Mouse (Mus musculus): ENCODE results near the gene Cd99l2. TPM values are rescaled to one million over a fixed set of nuclear protein-coding genes. Genes with fewer than 3 reads are reported as not detected.
A peak's percentile ranks its signal among the peaks of the same experiment; 100 is the strongest.

The Cd99l2 gene
- polyA plus RNA-seq (2012) = 0.58 and 0.65 TPM in 2 replicates

DNA sequence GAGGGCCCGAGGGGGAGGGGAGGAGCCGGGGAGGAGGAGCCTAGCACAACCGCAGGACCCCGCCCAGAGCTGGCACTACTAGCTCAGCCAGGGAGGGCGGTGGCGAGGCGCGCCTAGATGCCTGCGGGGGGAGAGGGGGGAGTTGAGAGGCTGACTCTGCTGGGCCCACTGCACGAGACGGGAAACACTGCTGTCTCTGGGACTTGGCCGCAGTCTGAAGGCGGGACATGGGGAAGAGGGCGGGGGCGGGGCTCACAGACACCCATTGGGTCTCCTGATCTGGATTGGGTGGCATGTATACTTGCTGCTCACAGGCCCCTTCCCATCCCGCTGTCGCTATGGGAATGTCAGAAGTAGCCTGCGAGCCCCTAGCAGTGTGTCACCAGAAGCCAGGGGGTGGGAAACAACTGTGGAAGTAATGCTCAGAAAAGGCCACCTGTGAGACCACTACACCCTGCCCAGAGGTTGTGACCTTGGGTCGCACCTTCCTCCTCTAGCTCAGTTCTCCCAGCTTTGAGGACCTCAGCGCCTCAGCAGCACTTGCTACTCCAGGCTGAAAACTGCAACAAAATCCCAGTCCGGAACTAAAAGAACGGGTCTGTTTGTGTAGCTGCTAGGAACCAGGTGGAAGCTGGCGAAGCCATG lies at the start of gene Cd99l2:
Cd99l2 (minus strand) TSS at position 216 of the 645 bp plus-strand sequence.
- Histone ChIP-seq H3K4me1 (ENCODE audit: control insufficient read depth) (peaks cover 54% of the 10 kb centered on the region), H3K9me3 (ENCODE audit: control insufficient read depth, low read length) (no peaks in the 10 kb centered on the region), H3K36me3 (ENCODE audit: control insufficient read depth) (peaks cover 14% of the 10 kb centered on the region), H3K27me3 (ENCODE audit: control insufficient read depth) (peaks cover 7% of the 10 kb centered on the region), H3K4me3 (replicated peaks) (peak within 1 kb of the TSS; percentile 81)
- TF ChIP-seq GATA1 (IDR thresholded peaks at IDR 0.05; ENCODE audit: low read length) = no peak
- TF ChIP-seq TAL1 (IDR thresholded peaks at IDR 0.05; ENCODE audit: low read length) = no peak

DNA sequence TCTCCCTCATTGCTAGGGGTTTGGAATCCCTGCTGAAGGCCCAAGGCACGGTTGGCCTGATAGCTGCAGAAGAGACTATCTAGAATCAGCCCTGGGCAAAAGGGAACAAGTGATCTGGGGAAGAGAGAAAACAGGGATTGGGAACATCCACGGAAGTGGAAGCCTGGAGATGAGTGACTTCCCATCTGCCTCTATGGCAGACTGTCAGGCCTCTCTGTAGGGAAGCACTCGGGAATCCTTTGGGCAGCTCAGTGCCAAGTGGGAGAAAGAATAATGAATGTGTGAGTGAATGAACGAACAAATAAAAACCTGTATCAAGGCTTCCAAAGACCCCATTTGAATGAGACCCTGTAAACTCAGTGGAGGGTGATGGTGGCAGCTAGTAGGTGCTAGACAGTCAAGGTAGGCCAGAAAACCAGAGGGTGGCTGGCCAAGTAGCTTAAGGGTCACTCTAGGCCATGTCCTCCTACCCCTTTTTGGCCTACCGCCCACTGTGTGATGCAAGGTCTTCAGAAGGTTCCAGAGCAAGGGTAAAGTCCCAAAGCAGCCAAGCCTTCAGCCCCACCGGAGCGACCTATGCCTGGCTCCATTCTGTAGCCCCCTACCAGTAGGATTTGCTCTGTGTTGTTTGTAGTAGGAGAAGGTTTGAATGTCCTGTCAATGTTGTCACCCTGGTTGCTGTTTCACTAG lies 48.3 kb upstream of the Cd99l2 start:
- TF ChIP-seq GATA1 (IDR thresholded peaks at IDR 0.05; ENCODE audit: low read length) (no peak), TAL1 (IDR thresholded peaks at IDR 0.05; ENCODE audit: low read length) (no peak)
- H3K9me3 ChIP-seq (ENCODE audit: control insufficient read depth, low read length) = no peaks in the 10 kb centered on the region

DNA sequence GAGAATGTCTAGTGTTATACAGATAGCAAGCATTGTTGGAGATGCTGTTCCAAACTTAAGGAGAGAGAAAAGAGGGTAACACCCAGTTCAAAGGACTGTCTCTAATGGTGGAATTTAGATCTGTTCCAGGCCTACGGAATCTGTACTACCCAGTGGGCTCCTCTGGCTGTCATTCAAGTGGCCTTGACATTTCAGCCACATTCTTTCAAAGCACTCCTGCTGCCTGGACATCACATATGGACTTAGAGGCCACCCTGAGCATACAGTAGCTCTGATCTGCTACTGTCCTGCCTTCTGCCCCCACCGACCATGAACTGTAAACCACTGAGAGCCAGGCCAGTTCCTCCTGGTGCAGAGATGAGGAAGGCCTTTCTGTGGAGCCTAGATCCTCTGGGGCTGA lies 45.1 kb upstream of the Cd99l2 start:
- H3K4me1 ChIP-seq (ENCODE audit: control insufficient read depth) = peaks cover 27% of the 10 kb centered on the region
- H3K36me3 ChIP-seq (ENCODE audit: control insufficient read depth) = no peaks in the 10 kb centered on the region
- H3K9me3 ChIP-seq (ENCODE audit: control insufficient read depth, low read length) = no peaks in the 10 kb centered on the region
- H3K27me3 ChIP-seq (ENCODE audit: control insufficient read depth) = no peaks in the 10 kb centered on the region
- H3K4me3 ChIP-seq (replicated peaks) = no peak overlapping the region
- TF ChIP-seq GATA1 (IDR thresholded peaks at IDR 0.05; ENCODE audit: low read length) (no peak), TAL1 (IDR thresholded peaks at IDR 0.05; ENCODE audit: low read length) (no peak)

More for the DNA sequence above, 48.3 kb upstream of the Cd99l2 start:
- Histone ChIP-seq H3K4me1 (ENCODE audit: control insufficient read depth) (peaks cover 55% of the 10 kb centered on the region), H3K36me3 (ENCODE audit: control insufficient read depth) (no peaks in the 10 kb centered on the region), H3K27me3 (ENCODE audit: control insufficient read depth) (no peaks in the 10 kb centered on the region), H3K4me3 (replicated peaks) (no peak overlapping the region)

DNA sequence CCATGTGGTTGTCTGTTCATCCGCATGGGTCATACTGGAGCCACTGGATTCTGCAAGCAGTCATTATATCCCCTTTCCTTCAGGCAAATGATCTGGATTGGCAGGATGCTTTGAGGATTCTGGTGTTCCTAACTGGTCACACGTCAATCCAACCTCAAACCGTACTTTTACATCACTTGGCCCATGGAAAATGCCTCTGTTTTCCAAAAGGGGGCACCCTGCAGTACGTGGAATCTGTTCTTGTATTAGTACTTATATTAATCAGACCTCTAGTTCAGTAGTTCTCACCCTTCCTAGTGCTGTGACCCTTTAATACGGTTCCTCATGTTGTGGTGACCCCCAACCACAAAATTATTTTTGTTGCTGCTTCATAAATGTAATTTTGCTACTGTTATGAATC lies 41.5 kb upstream of the Cd99l2 start:
- no peak overlapping the region for H3K4me3 ChIP-seq (replicated peaks)
- no peaks in the 10 kb centered on the region for H3K36me3 ChIP-seq (ENCODE audit: control insufficient read depth)
- TF ChIP-seq GATA1 (IDR thresholded peaks at IDR 0.05; ENCODE audit: low read length) (no peak), TAL1 (IDR thresholded peaks at IDR 0.05; ENCODE audit: low read length) (no peak)
- no peaks in the 10 kb centered on the region for H3K9me3 ChIP-seq (ENCODE audit: control insufficient read depth, low read length)
- H3K27me3 ChIP-seq (ENCODE audit: control insufficient read depth) = no peaks in the 10 kb centered on the region
- peaks cover 4% of the 10 kb centered on the region; the same call in 1 of the 2 replicates for H3K4me1 ChIP-seq (ENCODE audit: control insufficient read depth)

DNA sequence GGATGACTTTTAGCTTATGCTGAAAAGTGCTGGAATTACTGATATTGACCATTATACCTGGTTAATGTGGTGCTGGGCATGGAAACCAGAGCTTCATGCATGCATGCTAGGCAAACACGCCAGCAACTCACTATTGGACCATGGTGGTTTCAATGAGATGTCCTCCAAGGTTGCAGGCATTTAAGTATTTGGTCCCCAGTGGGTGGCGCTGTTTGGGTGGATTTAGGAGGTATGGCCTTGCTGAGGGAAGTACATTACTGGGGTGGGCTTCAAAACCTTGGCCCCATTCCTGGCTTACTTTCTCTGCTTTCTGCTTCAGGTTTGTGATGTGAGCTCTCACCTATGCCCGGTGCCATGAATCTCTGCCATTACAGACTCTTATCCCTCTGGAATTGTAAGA lies 40.0 kb upstream of the Cd99l2 start:
- TF ChIP-seq TAL1 (IDR thresholded peaks at IDR 0.05; ENCODE audit: low read length) = no peak
- no peak for TF ChIP-seq GATA1 (IDR thresholded peaks at IDR 0.05; ENCODE audit: low read length)
- peaks cover 11% of the 10 kb centered on the region for H3K4me1 ChIP-seq (ENCODE audit: control insufficient read depth)
- no peaks in the 10 kb centered on the region for H3K9me3 ChIP-seq (ENCODE audit: control insufficient read depth, low read length)
- no peaks in the 10 kb centered on the region for H3K36me3 ChIP-seq (ENCODE audit: control insufficient read depth)
- H3K27me3 ChIP-seq (ENCODE audit: control insufficient read depth) = no peaks in the 10 kb centered on the region
- no peak overlapping the region for H3K4me3 ChIP-seq (replicated peaks)

DNA sequence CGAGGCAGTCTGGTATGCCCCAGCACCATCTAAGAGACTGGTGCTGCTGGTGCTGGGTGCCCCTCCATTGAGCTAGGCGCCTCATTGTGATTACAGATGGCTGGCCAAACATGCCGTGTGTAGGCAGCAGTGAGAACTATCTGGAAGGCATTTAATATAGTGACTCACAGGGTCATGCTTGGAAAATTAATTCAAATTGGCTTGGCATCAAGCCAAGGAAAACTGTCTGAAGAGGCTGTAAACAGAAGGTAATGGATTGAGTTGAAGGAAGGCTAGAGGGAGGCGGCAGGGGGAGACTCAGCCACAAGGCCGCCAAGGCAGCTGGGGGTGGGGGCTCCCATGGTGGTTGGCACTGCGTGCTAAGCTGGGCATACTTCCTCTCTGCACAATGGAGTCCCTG lies 36.0 kb upstream of the Cd99l2 start:
- H3K4me1 ChIP-seq (ENCODE audit: control insufficient read depth) = peaks cover 42% of the 10 kb centered on the region
- TF ChIP-seq GATA1 (IDR thresholded peaks at IDR 0.05; ENCODE audit: low read length) = no peak
- TF ChIP-seq TAL1 (IDR thresholded peaks at IDR 0.05; ENCODE audit: low read length) = no peak
- no peaks in the 10 kb centered on the region for H3K27me3 ChIP-seq (ENCODE audit: control insufficient read depth)
- no peak overlapping the region for H3K4me3 ChIP-seq (replicated peaks)
- no peaks in the 10 kb centered on the region for H3K36me3 ChIP-seq (ENCODE audit: control insufficient read depth)
- no peaks in the 10 kb centered on the region for H3K9me3 ChIP-seq (ENCODE audit: control insufficient read depth, low read length)

DNA sequence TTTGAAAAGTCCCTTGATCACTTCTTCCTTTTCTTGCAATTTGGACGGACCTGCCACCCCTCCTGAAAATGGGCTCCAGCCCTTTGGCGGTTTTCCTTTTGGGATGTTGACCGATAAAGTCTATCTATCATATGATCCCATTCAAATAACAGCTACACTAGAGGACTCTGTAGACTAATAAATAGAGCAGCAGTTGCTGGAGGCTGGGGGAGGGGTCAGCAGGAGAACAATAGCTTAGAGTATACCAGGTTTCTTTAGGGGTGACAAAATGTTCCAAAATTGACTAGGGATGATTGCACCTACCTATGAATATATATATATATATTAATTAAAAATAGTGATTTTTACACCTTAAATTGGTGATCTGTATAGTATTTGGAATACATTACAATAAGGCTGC lies 35.5 kb upstream of the Cd99l2 start:
- TF ChIP-seq GATA1 (IDR thresholded peaks at IDR 0.05; ENCODE audit: low read length) (no peak), TAL1 (IDR thresholded peaks at IDR 0.05; ENCODE audit: low read length) (no peak)
- Histone ChIP-seq H3K4me1 (ENCODE audit: control insufficient read depth) (peaks cover 45% of the 10 kb centered on the region), H3K9me3 (ENCODE audit: control insufficient read depth, low read length) (no peaks in the 10 kb centered on the region), H3K27me3 (ENCODE audit: control insufficient read depth) (no peaks in the 10 kb centered on the region), H3K4me3 (replicated peaks) (no peak overlapping the region), H3K36me3 (ENCODE audit: control insufficient read depth) (no peaks in the 10 kb centered on the region)

DNA sequence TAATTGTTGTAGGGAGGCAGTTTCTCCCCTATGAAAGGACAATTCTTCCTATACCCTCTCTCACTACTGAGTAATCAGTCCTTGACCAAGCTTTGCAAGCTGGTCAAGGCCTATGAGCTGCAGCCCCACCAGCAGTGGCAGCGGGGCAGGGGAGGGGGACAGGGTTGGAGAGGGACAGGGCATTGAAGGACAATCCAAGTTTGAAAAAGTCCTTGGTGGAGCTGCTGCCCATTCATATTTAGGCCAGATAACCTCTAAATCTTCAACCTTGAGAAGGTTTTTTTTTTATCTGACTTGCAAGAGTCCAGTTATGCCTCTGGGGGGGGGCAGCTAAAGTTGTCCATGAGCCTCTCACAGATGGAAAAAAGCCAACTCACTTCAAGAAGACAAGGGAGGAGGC lies 34.8 kb upstream of the Cd99l2 start:
- no peak for TF ChIP-seq TAL1 (IDR thresholded peaks at IDR 0.05; ENCODE audit: low read length)
- TF ChIP-seq GATA1 (IDR thresholded peaks at IDR 0.05; ENCODE audit: low read length) = no peak
- peaks cover 48% of the 10 kb centered on the region for H3K4me1 ChIP-seq (ENCODE audit: control insufficient read depth)

DNA sequence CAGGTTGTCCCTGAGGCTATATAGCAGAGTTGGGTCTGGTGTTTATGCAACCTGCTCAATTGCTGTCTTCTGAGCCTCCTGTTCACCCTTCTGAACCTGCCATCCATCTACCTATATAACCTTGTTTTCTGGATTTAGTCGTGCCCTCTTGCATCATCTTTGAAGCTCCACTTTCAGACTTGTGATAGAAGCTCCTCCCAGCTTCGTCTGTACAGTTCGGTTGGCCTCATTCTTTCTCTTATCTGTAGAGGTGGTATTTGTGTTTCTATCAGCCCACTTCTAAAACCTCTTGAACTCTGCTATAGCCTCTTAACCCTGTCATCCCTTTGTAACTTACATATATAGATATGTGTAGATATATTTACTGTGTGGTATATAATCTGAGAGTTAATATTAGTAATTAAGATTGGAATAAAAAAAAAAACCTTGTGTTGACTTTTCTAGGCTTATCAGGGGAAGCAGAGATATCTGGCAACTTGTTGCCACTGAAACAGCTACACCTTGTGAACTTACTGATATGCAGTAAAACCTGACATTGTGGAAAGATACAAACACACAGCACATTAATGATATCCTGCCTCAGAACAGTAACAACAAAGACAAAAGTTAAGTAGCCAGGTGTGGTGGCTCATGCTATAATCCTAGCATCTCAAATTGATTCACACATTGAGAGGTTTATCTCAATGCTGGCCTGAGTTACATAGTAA lies 33.1 kb upstream of the Cd99l2 start:
- H3K27me3 ChIP-seq (ENCODE audit: control insufficient read depth) = no peaks in the 10 kb centered on the region
- TF ChIP-seq TAL1 (IDR thresholded peaks at IDR 0.05; ENCODE audit: low read length) (no peak), GATA1 (IDR thresholded peaks at IDR 0.05; ENCODE audit: low read length) (no peak)
- no peaks in the 10 kb centered on the region for H3K9me3 ChIP-seq (ENCODE audit: control insufficient read depth, low read length)
- peak overlapping the region; percentile 2 for H3K4me3 ChIP-seq (replicated peaks)
- no peaks in the 10 kb centered on the region for H3K36me3 ChIP-seq (ENCODE audit: control insufficient read depth)
- H3K4me1 ChIP-seq (ENCODE audit: control insufficient read depth) = peaks cover 56% of the 10 kb centered on the region

More for the DNA sequence above, 34.8 kb upstream of the Cd99l2 start:
- no peaks in the 10 kb centered on the region for H3K36me3 ChIP-seq (ENCODE audit: control insufficient read depth)
- no peak overlapping the region for H3K4me3 ChIP-seq (replicated peaks)
- no peaks in the 10 kb centered on the region for H3K9me3 ChIP-seq (ENCODE audit: control insufficient read depth, low read length)
- H3K27me3 ChIP-seq (ENCODE audit: control insufficient read depth) = no peaks in the 10 kb centered on the region

Data from erythroblast, embryonic 14.5 days (primary cell).